Mouse (Mus musculus): ENCODE data around the gene Arsb. TPM values are rescaled to one million over a fixed set of nuclear protein-coding genes. Genes with fewer than 3 reads are reported as not detected.

The Arsb gene
- polyA plus RNA-seq, 1 experiment from 2014 or later, result 4.1 TPM

DNA sequence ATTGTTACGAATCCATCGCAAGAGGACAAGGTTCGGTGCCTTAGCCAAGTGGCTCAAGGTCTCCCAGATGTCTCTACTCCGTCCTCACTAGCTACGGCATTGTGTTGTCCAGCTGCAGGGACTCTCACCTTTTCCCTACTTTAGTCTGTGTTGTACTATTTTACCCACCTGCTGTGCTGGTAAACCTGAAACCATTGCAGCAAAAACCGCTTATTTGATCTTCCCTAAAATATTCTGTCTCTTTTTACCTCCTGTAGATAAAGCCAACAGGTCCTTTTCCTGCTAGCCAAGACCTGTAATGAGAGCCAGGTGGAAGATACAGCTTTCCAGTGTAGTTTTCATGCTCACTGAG lies 58.8 kb downstream of the Arsb start:
- Histone ChIP-seq H3K36me3 (replicated peaks; ENCODE audit: insufficient read depth, low read length) (no peaks in the 10 kb centered on the region), H3K4me2 (ENCODE audit: low read depth, low read length) (no peak overlapping the region), H3K27ac (ENCODE audit: low read depth) (no peak overlapping the region), H3K4me1 (ENCODE audit: insufficient read depth) (no peaks in the 10 kb centered on the region), H3K4me3 (ENCODE audit: low read depth, low read length) (no peak overlapping the region), H3K27me3 (ENCODE audit: insufficient read depth, low read length) (no peaks in the 10 kb centered on the region), H3K9ac (replicated peaks) (no peak overlapping the region), H3K9me3 (ENCODE audit: low read length) (no peaks in the 10 kb centered on the region)
- DNase-seq, result no peak
- no peak for ATAC-seq
- 85% methylated on average over 6 of the region's 6 CpGs for WGBS (ENCODE audit: insufficient replicate concordance)
- TF ChIP-seq CTCF (IDR thresholded peaks at IDR 0.05; ENCODE audit: low read depth), result no peak
- TF ChIP-seq EP300 (IDR thresholded peaks at IDR 0.05; ENCODE audit: low read depth), result no peak

DNA sequence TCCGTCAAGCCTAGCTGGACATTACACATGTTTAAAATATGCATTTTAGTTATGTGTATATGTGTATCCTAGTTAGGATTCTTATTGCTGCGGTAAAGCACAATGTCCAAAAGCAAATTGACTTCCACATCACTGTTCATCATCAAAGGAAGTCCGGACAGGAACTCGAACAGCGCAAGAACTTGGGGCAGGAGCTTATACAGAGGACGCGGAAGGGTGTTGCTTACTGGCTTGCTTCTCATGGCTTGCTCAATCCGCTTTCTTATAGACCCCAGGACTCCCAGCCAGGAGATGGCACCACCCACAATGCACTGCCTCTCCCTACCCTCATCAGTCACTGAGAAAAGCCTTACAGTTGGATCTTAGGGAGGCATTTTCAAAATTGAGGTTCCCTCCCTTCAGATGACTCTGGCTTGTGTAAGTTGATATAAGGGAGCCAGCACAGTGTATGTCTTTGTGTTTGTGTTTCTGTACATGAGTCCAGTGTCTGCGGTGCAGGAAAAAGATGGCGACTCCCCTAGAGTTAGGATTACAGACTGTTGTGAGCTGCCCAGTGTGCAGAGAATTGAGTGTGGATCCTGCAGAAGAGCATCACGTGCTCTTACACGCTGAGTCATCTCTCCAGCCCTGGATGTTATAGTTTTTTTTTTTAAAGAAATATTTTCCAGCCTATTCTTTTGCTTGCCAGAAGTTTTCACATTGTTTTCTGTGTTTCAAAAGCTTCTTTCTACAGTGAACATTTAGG lies 66.2 kb downstream of the Arsb start:
- no peak overlapping the region for H3K4me3 ChIP-seq (ENCODE audit: low read depth, low read length)
- WGBS (ENCODE audit: insufficient replicate concordance), result 78% methylated on average over 12 of the region's 12 CpGs
- DNase-seq (no peak), ATAC-seq (no peak)
- no peaks in the 10 kb centered on the region for H3K4me1 ChIP-seq (ENCODE audit: insufficient read depth)
- no peaks in the 10 kb centered on the region for H3K9me3 ChIP-seq (ENCODE audit: low read length)
- TF ChIP-seq EP300 (IDR thresholded peaks at IDR 0.05; ENCODE audit: low read depth) (no peak), CTCF (IDR thresholded peaks at IDR 0.05; ENCODE audit: low read depth) (no peak)
- H3K27ac ChIP-seq (ENCODE audit: low read depth), result no peak overlapping the region
- no peak overlapping the region for H3K4me2 ChIP-seq (ENCODE audit: low read depth, low read length)
- no peak overlapping the region for H3K9ac ChIP-seq (replicated peaks)
- H3K27me3 ChIP-seq (ENCODE audit: insufficient read depth, low read length), result no peaks in the 10 kb centered on the region
- no peaks in the 10 kb centered on the region for H3K36me3 ChIP-seq (replicated peaks; ENCODE audit: insufficient read depth, low read length)

DNA sequence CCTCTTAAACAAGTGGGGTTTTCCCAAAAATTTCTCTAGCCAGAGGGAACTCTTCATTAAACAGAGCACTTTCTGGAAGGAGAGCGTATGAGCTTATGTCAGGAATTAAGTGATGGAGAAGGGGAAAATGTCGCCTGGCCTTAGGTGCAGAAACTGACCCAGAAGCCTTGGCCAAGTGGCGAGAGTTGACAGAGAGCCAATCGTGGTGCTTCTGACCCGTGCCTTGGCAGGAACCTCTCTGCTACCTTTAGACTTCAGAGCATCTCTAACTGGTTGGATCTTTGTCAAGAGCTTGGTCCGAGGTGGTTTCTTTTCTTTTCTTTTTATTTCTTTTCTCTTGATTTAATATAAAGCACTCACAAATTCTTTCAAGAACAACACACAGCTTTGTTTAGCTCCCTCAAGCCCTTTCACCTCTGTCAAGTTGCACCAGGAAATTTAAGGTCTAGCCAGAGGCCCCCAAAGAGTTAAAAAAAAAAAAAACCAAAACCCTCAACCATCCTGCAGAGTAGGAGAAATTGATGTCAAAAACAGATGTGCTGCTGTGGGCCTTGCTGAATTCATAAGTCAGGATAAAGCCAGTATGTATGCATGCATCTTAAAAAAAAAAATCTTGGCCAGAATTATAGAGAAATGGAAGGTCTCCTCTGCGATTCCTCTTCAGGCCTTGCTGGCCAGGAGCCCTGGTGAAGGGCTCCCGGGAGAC lies 67.2 kb downstream of the Arsb start:
- WGBS (ENCODE audit: insufficient replicate concordance), result 76% methylated on average over 8 of the region's 8 CpGs
- Histone ChIP-seq H3K36me3 (replicated peaks; ENCODE audit: insufficient read depth, low read length) (no peaks in the 10 kb centered on the region), H3K4me3 (ENCODE audit: low read depth, low read length) (no peak overlapping the region), H3K27me3 (ENCODE audit: insufficient read depth, low read length) (no peaks in the 10 kb centered on the region), H3K9me3 (ENCODE audit: low read length) (no peaks in the 10 kb centered on the region), H3K4me1 (ENCODE audit: insufficient read depth) (no peaks in the 10 kb centered on the region), H3K27ac (ENCODE audit: low read depth) (no peak overlapping the region), H3K4me2 (ENCODE audit: low read depth, low read length) (no peak overlapping the region), H3K9ac (replicated peaks) (no peak overlapping the region)
- ATAC-seq (no peak), DNase-seq (no peak)
- TF ChIP-seq EP300 (IDR thresholded peaks at IDR 0.05; ENCODE audit: low read depth) (no peak), CTCF (IDR thresholded peaks at IDR 0.05; ENCODE audit: low read depth) (no peak)

- Histone ChIP-seq H3K27me3 (ENCODE audit: insufficient read depth, low read length) (no peaks in the 10 kb centered on the region), H3K4me2 (ENCODE audit: low read depth, low read length) (no peak overlapping the region), H3K9me3 (ENCODE audit: low read length) (no peaks in the 10 kb centered on the region), H3K4me1 (ENCODE audit: insufficient read depth) (no peaks in the 10 kb centered on the region), H3K4me3 (ENCODE audit: low read depth, low read length) (no peak overlapping the region), H3K36me3 (replicated peaks; ENCODE audit: insufficient read depth, low read length) (no peaks in the 10 kb centered on the region), H3K27ac (ENCODE audit: low read depth) (no peak overlapping the region), H3K9ac (replicated peaks) (no peak overlapping the region)
- WGBS (ENCODE audit: insufficient replicate concordance), result 57% methylated on average over 10 of the region's 10 CpGs
- no peak for TF ChIP-seq EP300 (IDR thresholded peaks at IDR 0.05; ENCODE audit: low read depth)
- no peak for TF ChIP-seq CTCF (IDR thresholded peaks at IDR 0.05; ENCODE audit: low read depth)
- ATAC-seq, result no peak
- DNase-seq, result no peak
These were observed 67.8 kb downstream of the Arsb start for GRCm38 (mm10) chr13:93839137-93839630.

GRCm38 (mm10) chr13:93839721-93840120 lies 68.3 kb downstream of the Arsb start:
- no peaks in the 10 kb centered on the region for H3K27me3 ChIP-seq (ENCODE audit: insufficient read depth, low read length)
- no peak overlapping the region for H3K4me3 ChIP-seq (ENCODE audit: low read depth, low read length)
- WGBS (ENCODE audit: insufficient replicate concordance), result 65% methylated on average over 2 of the region's 2 CpGs
- TF ChIP-seq CTCF (IDR thresholded peaks at IDR 0.05; ENCODE audit: low read depth) (no peak), EP300 (IDR thresholded peaks at IDR 0.05; ENCODE audit: low read depth) (no peak)
- no peaks in the 10 kb centered on the region for H3K9me3 ChIP-seq (ENCODE audit: low read length)
- no peak overlapping the region for H3K9ac ChIP-seq (replicated peaks)
- DNase-seq (no peak), ATAC-seq (no peak)
- no peak overlapping the region for H3K27ac ChIP-seq (ENCODE audit: low read depth)
- no peaks in the 10 kb centered on the region for H3K36me3 ChIP-seq (replicated peaks; ENCODE audit: insufficient read depth, low read length)
- H3K4me1 ChIP-seq (ENCODE audit: insufficient read depth), result no peaks in the 10 kb centered on the region
- H3K4me2 ChIP-seq (ENCODE audit: low read depth, low read length), result no peak overlapping the region

DNA sequence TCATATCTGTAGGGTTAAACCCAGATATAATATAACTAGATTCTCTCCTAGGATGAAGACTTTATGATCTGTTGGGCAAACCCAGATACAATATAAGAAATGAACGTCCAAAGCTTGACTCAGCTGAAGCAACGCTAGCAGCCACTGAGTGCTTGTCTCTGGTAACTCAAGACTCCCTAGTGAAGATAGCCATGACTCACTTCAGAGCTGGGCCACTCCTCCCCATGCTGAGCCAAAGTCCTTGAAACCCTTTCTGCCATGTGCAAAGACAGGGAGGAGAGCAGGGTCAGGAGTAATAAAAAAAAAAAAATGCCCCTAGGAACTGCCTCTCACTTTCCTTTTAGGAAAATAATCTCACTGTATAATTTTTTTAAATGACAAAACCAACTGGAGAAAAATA lies 68.7 kb downstream of the Arsb start:
- no peaks in the 10 kb centered on the region for H3K27me3 ChIP-seq (ENCODE audit: insufficient read depth, low read length)
- H3K9ac ChIP-seq (replicated peaks), result no peak overlapping the region
- H3K4me3 ChIP-seq (ENCODE audit: low read depth, low read length), result no peak overlapping the region
- H3K27ac ChIP-seq (ENCODE audit: low read depth), result no peak overlapping the region
- H3K4me2 ChIP-seq (ENCODE audit: low read depth, low read length), result no peak overlapping the region
- TF ChIP-seq CTCF (IDR thresholded peaks at IDR 0.05; ENCODE audit: low read depth) (no peak), EP300 (IDR thresholded peaks at IDR 0.05; ENCODE audit: low read depth) (no peak)
- ATAC-seq (no peak), DNase-seq (no peak)
- 72% methylated on average over 2 of the region's 2 CpGs for WGBS (ENCODE audit: insufficient replicate concordance)
- no peaks in the 10 kb centered on the region for H3K9me3 ChIP-seq (ENCODE audit: low read length)
- H3K36me3 ChIP-seq (replicated peaks; ENCODE audit: insufficient read depth, low read length), result no peaks in the 10 kb centered on the region
- no peaks in the 10 kb centered on the region for H3K4me1 ChIP-seq (ENCODE audit: insufficient read depth)

Measured in liver, postnatal 0 days (tissue).